Mouse (Mus musculus): ENCODE measurements around the gene Asb6.

DNA sequence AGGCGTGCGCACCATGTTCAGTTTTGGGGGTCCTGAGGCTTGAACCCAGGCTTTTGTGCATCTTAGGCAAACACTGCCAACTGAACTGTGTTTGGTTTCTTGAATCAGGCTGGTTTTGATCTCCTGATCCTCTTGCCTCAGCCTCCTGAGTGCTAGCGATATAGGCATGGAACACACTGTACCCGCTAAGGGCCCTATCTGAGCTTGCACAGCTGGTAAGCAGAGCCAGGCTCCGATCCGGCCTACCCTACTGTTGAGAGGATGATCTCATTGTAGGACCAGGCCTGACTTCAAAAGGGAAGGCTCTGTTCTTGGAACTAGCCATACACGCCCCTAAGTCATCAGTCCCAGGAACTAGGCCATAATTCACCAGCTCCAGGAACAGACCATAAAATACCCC lies 19.6 kb downstream of the Asb6 start:
- TF ChIP-seq CTCF (IDR thresholded peaks at IDR 0.05; ENCODE audit: extremely low read depth, insufficient read length, insufficient replicate concordance, low read depth, low read length) (no peak), POLR2A (IDR thresholded peaks at IDR 0.05; ENCODE audit: low read depth, low read length) (no peak)

All from small intestine, adult 2 months (tissue).